Mouse (Mus musculus): ENCODE results near the gene Nploc4. TPM values are rescaled to one million over a fixed set of nuclear protein-coding genes. Genes with fewer than 3 reads are reported as not detected.

Nploc4 gene
- polyA plus RNA-seq, 1 experiment: 63.2 TPM

- TF ChIP-seq POLR2A (IDR thresholded peaks at IDR 0.05; ENCODE audit: borderline replicate concordance, extremely low read depth, insufficient read depth, insufficient read length, poor library complexity, severe bottlenecking) (no peak), CTCF (IDR thresholded peaks at IDR 0.05; ENCODE audit: borderline replicate concordance, extremely low read depth, insufficient read depth, insufficient read length) (no peak)
- no peak for DNase-seq (ENCODE audit: low read depth)
These were observed 61.0 kb downstream of the Nploc4 start for GRCm38 (mm10) chr11:120376302-120377160.

- DNase-seq (ENCODE audit: low read depth): no peak
- no peak for TF ChIP-seq CTCF (IDR thresholded peaks at IDR 0.05; ENCODE audit: borderline replicate concordance, extremely low read depth, insufficient read depth, insufficient read length)
- TF ChIP-seq POLR2A (IDR thresholded peaks at IDR 0.05; ENCODE audit: borderline replicate concordance, extremely low read depth, insufficient read depth, insufficient read length, poor library complexity, severe bottlenecking): no peak
These were observed 62.2 kb downstream of the Nploc4 start for GRCm38 (mm10) chr11:120375324-120375723.

GRCm38 (mm10) chr11:120373820-120374586, 63.5 kb downstream of the Nploc4 start:
- no peak for TF ChIP-seq POLR2A (IDR thresholded peaks at IDR 0.05; ENCODE audit: borderline replicate concordance, extremely low read depth, insufficient read depth, insufficient read length, poor library complexity, severe bottlenecking)
- no peak for TF ChIP-seq CTCF (IDR thresholded peaks at IDR 0.05; ENCODE audit: borderline replicate concordance, extremely low read depth, insufficient read depth, insufficient read length)
- peak; percentile 75 for DNase-seq (ENCODE audit: low read depth)

- no peak for TF ChIP-seq POLR2A (IDR thresholded peaks at IDR 0.05; ENCODE audit: borderline replicate concordance, extremely low read depth, insufficient read depth, insufficient read length, poor library complexity, severe bottlenecking)
- no peak; the same call in 1 of the 2 replicates for TF ChIP-seq CTCF (IDR thresholded peaks at IDR 0.05; ENCODE audit: borderline replicate concordance, extremely low read depth, insufficient read depth, insufficient read length)
- no peak for DNase-seq (ENCODE audit: low read depth)
These were observed 64.5 kb downstream of the Nploc4 start for GRCm38 (mm10) chr11:120373025-120373424.

- peak; percentile 77 for DNase-seq (ENCODE audit: low read depth)
- TF ChIP-seq POLR2A (IDR thresholded peaks at IDR 0.05; ENCODE audit: borderline replicate concordance, extremely low read depth, insufficient read depth, insufficient read length, poor library complexity, severe bottlenecking) (no peak), CTCF (IDR thresholded peaks at IDR 0.05; ENCODE audit: borderline replicate concordance, extremely low read depth, insufficient read depth, insufficient read length) (peak; percentile 82)
These were observed 67.9 kb downstream of the Nploc4 start for GRCm38 (mm10) chr11:120369656-120370055.

- peak; percentile 57 for DNase-seq (ENCODE audit: low read depth)
- TF ChIP-seq CTCF (IDR thresholded peaks at IDR 0.05; ENCODE audit: borderline replicate concordance, extremely low read depth, insufficient read depth, insufficient read length): no peak
These were observed 71.0 kb downstream of the Nploc4 start for GRCm38 (mm10) chr11:120366443-120367027.

GRCm38 (mm10) chr11:120362891-120363290, 74.6 kb downstream of the Nploc4 start:
- TF ChIP-seq POLR2A (IDR thresholded peaks at IDR 0.05; ENCODE audit: borderline replicate concordance, extremely low read depth, insufficient read depth, insufficient read length, poor library complexity, severe bottlenecking) (no peak), CTCF (IDR thresholded peaks at IDR 0.05; ENCODE audit: borderline replicate concordance, extremely low read depth, insufficient read depth, insufficient read length) (no peak)
- DNase-seq (ENCODE audit: low read depth): no peak

GRCm38 (mm10) chr11:120361295-120361694, 76.2 kb downstream of the Nploc4 start, which contains the start of gene Fscn2:
Fscn2 (plus strand) TSS chr11:120361534.
- TF ChIP-seq POLR2A (IDR thresholded peaks at IDR 0.05; ENCODE audit: borderline replicate concordance, extremely low read depth, insufficient read depth, insufficient read length, poor library complexity, severe bottlenecking) (no peak), CTCF (IDR thresholded peaks at IDR 0.05; ENCODE audit: borderline replicate concordance, extremely low read depth, insufficient read depth, insufficient read length) (no peak)
- DNase-seq (ENCODE audit: low read depth): no peak

GRCm38 (mm10) chr11:120360755-120361154, 76.8 kb downstream of the Nploc4 start:
- DNase-seq (ENCODE audit: low read depth): no peak
- TF ChIP-seq POLR2A (IDR thresholded peaks at IDR 0.05; ENCODE audit: borderline replicate concordance, extremely low read depth, insufficient read depth, insufficient read length, poor library complexity, severe bottlenecking) (no peak), CTCF (IDR thresholded peaks at IDR 0.05; ENCODE audit: borderline replicate concordance, extremely low read depth, insufficient read depth, insufficient read length) (no peak)

GRCm38 (mm10) chr11:120360062-120360461, 77.4 kb downstream of the Nploc4 start:
- DNase-seq (ENCODE audit: low read depth): no peak
- TF ChIP-seq POLR2A (IDR thresholded peaks at IDR 0.05; ENCODE audit: borderline replicate concordance, extremely low read depth, insufficient read depth, insufficient read length, poor library complexity, severe bottlenecking): no peak

GRCm38 (mm10) chr11:120359391-120359790, 78.1 kb downstream of the Nploc4 start:
- no peak for TF ChIP-seq CTCF (IDR thresholded peaks at IDR 0.05; ENCODE audit: borderline replicate concordance, extremely low read depth, insufficient read depth, insufficient read length)
- TF ChIP-seq POLR2A (IDR thresholded peaks at IDR 0.05; ENCODE audit: borderline replicate concordance, extremely low read depth, insufficient read depth, insufficient read length, poor library complexity, severe bottlenecking): no peak
- DNase-seq (ENCODE audit: low read depth): peak; percentile 56

Data from brain, embryonic 14.5 days (tissue).